Mouse (Mus musculus) cerebellum, adult 11 months (tissue): ENCODE data around the gene Oas1g.
"Not testable (repeated sequence)": the region's sequence is repeated elsewhere in the genome, so short reads cannot be mapped to it uniquely, and the experiment has no call there.

Experiments
- DNase-seq: peaks from one replicate; pipeline ENCODE4 v3.0.0; 2022

Oas1g gene

GRCm38 (mm10) chr5:120887413-120887812 is at the start of gene Oas1g:
TSS of gene Oas1g (minus strand) at chr5:120887613.
- DNase-seq = not testable (repeated sequence)

GRCm38 (mm10) chr5:120933966-120934365 is 46.6 kb upstream of the Oas1g start:
- no peak for DNase-seq

- no peak for DNase-seq
These were observed 39.6 kb upstream of the Oas1g start for GRCm38 (mm10) chr5:120927036-120927435.

DNA sequence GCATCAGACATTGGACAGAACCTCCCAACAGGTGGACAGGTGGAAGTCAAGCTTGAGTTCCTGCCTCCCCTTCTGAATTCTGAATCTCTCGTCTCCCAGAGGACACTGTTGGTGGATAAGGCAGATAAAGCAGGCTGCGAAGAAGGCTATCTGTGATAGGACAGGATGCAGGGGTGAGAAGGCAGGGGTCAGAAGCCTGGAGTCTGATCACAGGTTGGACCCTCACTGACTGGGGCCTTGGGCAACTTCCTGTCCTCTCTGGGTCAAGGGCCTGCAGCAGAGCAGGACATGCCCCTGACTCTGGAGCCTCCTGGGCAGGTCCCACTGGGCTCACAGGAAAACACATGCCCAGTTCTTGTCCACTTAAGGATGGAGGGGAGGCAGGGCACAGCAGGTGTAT is 38.9 kb upstream of the Oas1g start:
- not testable (repeated sequence) for DNase-seq

DNA sequence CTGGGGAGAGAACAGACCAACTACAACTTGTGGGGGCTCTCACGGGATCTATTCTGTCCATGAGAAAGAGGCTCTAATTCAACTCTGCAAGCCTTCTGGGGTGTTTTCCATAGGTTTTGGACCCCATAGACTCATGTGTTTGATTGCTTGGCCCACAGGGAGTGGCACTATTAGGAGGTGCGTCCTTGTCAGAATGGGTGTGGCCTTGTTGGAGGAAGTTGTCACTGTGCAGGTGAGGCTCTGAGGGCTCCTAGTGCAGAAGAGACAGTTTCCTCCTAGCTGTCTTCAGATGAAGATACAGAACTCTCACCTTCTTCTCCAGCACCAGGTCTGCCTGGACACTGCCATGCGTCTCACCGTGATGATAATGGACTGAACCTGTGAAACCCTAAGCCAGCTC is 37.1 kb upstream of the Oas1g start:
- not testable (repeated sequence) for DNase-seq

DNA sequence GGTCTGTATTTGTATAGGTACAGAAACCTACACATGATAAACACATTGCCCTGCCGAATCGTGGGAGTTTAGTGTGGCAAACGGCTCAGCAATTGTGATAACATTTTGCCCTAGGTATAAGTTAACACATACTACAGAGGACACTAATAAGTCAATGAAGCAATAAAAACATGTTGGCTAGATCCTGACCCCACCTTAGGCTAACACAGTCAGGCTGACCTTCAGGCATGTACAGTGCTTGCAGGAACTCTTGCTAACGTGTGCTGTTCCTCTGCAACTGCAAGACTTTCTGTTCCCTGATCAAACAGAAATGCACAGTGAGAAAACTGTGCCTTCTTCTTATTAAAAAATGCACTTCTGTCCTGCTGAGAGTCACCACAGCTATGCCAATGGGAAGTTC is 36.6 kb upstream of the Oas1g start:
- DNase-seq = no peak

DNA sequence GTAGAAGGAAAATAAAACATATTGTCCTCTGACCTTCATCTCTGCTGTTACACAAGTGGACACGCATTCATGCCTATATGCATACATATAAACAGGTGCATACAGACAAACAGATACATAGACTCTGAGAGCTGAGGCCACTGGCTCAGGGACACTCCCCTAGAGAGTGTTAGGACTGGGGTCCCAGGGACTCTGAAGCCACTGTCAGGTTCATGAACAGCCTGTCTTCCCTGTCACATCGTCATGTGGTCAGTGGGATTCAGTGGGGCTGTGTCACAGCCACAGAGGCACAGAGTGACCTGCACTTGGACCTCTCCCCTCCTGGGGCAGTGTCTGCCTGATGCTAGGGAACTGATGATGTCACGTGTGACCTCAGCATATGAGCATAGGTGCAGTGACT is 32.9 kb upstream of the Oas1g start:
- DNase-seq = no peak

DNA sequence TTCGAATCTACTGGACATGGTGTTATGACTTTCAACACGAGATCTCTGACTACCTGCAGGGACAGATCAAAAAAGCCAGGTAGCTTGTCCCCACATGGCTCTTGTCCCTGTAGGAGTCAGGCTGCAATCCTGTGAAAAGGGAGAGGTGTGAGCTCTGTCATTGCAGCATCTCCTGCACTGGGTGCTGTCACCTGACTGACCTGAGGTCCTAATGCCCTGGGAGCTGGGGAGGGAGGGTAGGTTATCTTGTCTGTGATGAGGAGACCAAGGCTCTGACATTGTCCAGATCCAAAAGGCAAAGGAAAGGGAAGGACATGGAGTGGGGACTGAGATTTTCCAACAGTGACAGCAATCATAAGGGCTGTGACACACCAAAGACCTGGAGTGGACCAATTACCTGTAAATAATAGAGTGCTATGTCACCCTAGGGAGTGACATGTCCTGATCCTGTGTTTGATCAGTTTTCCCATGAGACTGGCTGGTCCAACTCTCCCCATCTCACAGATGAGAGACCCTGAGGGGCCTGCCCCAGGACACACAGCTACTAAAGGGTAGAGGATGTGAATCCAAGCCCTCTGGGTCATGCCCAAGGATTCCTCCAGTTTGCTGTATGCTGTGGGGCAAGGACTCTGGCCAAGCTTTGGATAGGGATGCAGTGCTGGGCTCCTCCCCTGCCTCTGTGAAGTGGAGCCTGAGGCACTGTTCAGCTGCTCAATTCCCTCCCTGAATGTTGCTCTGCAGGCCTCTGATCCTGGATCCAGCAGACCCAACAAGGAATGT is 31.9 kb upstream of the Oas1g start:
- not testable (repeated sequence) for DNase-seq

- not testable (repeated sequence) for DNase-seq
These were observed 26.8 kb upstream of the Oas1g start, which contains the start of gene Oas1d for GRCm38 (mm10) chr5:120914204-120914603. TSS of gene Oas1d (plus strand) at chr5:120914536.

DNA sequence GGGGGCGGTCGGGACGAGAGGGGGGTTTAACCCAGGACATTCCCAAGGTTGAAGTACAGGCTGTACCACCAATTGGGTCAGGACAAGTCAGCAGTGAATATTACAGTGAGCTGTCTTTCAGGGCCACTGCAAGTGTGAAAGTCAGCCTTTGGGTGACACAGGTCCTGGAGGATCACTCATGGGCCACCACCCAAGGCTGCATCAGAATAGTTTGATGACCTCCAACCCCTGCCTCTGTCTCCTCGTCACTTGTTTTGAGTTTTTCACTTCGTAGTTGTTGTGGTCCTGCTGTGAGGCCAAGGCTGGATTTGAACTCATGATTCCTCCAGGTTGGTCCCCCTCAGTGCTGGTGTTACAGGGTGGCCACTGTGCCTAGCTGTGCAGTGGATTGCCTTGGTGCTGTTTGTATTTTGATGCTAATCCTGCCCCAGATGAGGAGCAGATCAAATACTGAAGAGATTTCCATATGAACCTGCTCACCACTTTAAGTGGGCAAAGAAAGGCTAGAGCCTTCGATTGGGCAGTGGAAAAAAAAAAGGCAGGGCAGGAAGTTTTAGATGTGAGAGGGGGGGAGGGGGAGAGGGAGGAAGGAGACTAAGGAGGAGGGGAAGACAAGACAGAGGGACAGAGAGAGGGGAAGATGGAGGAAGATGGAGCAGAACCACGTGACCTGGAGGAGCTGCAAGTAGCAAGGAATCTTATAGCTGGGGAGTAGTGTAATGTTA is 20.9 kb upstream of the Oas1g start:
- DNase-seq = no peak

GRCm38 (mm10) chr5:120906791-120907733 is 19.6 kb upstream of the Oas1g start, which contains the start of gene Oas1a:
TSS of gene Oas1a (minus strand) at chr5:120907521.
- not testable (repeated sequence) for DNase-seq

GRCm38 (mm10) chr5:120902056-120902455 is 14.6 kb upstream of the Oas1g start:
- no peak for DNase-seq

DNA sequence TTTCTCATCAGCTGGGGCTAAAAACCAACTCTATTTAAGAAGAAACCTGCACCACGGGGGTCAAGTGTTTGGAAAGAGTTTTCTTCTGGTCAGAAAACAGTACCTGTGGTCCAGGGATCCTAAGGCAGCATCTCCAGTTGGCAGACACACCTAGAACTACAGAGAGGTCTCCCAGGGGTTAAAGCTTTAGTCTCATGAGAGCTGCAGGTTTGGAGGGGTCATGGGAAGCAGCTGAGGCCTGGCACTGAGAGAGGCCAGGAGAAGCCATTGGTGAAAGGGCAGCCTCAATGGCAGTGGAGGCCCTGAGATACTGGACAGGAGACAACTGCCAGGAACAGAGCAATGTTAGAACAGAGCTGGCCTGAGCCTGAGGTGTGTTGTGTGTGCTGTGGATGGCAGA is 13.3 kb upstream of the Oas1g start:
- no peak for DNase-seq

GRCm38 (mm10) chr5:120898726-120899125 is 11.3 kb upstream of the Oas1g start:
- DNase-seq = no peak

- no peak for DNase-seq
These were observed 10.9 kb upstream of the Oas1g start for GRCm38 (mm10) chr5:120898307-120898706.

DNA sequence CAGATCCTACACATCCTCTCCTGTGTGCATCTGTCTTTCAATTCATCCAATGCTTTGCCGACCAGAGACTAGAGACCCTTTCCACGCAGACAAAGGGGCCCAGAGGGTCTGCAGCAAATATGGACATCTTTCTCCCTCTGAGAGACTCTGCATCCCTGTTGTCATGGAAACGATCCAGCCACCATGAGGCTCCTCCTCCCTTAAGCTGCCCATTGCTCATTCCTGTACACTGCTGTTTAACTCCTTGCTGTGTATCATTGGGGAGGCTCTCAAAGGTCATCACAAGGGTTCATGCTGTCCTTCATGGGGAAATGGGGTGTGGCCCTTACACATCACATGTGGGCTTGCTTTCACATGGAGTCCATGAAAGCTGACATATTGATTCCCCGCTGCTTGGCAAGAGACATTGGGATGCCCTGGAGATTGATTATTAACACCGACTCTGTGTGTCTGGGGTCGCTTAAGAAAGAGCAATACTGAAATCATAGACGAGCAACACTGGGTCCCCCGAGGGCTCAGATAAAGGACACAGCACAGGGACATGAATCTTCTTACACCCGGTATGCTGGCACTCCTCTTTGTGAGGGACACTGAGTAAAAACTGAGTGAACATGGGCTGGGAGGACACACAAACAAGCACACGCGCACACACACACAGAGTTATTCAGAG is 8.0 kb upstream of the Oas1g start:
- DNase-seq = no peak

DNA sequence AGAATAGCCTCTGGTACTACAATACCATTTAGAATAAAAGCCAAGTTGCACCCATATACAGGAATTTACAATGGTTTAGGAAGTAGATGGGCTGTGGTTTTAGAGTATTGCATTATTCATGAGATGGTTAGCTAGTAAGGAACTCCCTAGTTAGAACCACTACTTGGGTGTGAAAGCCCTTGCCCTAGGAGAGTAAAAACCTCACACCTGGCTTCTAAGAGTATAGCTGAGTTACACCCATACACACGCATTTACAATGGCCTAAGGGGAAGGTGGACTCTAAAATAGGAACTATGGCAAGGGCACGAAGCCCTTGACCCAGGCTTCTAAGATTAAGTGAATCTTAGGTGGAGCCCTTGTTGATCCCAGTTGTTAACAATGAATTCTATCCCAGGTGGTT is 7.3 kb upstream of the Oas1g start:
- DNase-seq = not testable (repeated sequence)

DNA sequence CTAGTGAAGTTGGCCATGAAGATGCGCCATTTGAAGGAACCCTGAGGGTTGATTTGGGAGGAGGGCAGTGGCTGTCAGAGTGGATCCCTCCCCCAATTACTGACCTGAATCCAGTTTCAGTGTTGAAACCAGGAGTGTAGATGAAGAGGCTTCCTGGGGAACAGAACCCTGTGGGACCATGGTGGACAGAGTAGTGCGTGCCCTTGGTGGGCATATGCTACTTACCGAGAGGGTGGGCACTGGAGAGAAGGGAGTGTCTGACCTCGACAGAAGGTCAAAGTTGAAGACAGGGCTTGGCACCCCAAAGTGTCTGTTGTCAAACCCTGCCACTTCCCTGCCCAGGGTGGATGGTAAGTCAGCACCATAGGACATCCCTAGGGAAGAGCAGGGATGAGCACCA is 6.5 kb upstream of the Oas1g start:
- DNase-seq = not testable (repeated sequence)

- no peak for DNase-seq
These were observed 4.8 kb upstream of the Oas1g start for GRCm38 (mm10) chr5:120892243-120892660.

DNA sequence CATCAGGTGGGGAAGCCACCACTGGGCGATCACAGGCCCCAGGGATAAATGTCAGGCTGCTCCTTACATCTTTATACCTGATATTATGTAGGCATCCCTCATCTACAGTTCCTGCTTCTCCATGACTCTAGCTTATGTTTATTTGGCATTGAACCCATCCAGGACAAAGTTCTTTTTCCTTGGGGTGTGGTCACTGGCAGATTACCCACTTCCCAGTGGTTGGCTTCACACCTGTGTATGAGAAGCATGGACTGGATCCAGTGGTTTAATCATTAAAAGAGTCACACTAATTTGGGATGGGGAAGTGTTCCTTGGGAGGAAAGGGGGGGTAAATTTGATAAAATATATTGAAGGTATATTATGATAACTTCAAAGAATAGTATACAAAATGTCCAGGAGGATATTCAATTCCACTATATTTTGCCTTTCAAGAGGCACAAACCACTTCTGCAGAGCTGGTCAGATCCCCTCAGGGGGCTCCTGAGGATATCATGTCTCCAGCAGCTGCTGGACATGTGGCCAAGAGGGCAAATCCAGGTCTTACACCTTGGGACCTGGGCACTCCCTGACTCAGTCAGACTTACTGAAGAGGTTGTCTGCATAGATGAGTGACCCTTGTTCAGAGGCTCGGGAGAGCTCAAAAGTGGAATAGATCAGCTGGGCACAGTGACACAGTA is 4.3 kb upstream of the Oas1g start:
- DNase-seq = not testable (repeated sequence)

DNA sequence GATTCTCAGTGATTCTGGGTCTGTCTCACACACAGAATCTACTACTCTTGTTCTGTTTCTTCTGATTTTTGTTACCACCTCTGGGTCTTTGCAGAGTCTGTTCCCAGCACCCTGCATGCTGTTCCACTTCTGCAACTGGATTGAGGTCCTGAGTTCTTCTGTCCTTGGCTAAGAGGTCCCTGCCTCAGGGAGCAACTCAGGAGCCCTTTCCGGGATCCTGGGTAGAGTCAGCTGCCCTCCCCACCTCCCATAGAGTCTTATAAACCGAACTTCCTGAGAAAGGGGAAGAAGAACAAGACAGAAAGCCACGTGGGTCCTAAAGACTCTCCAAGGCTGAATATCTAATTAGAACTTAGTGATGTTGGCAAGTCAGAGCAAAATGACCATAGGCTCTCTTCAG is 3.6 kb upstream of the Oas1g start:
- DNase-seq = no peak

DNA sequence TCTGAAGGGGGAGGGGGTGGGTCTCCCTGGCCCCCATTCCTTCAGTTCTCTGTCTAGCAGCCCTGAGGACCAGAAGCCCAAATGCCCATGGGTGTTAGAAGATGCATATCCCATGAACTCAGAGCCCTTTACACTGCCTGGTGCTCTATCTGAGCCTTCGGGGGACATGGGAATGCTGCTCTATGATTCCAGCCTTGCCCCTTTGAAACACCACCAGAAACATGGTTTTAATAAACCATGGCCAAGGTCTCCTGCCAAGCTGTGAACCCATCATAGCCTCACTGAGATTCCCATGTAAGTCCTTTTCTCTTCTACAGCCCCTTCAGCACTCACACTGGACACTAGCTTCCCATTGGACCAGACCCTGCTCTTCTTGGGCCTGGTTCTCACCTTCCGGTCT is 2.6 kb upstream of the Oas1g start:
- no peak for DNase-seq
